Mouse (Mus musculus) liver, embryonic 14.5 days (tissue): Measurements from ENCODE around the gene Mrvi1. TPM values are rescaled to one million over a fixed set of nuclear protein-coding genes. Genes with fewer than 3 reads are reported as not detected.

ENCODE experiments used
- ATAC-seq: fragments of 200-750 bp; cut with Nextera tagmentation; 2 replicates; pipeline ENCODE4 v1.8.0; 2017; ENCODE audit warnings: moderate number of reproducible peaks, mild to moderate bottlenecking, moderate library complexity; ENCODE audit not compliant: insufficient read depth
- DNase-seq, 3 experiments: peaks; one replicate each; pipeline ENCODE4 v3.0.0-alpha.2; 2012 to 2013; ENCODE audit warnings: low read depth in 3 of 3, low spot score in 3 of 3
- H3K27ac ChIP-seq: fragments of 300-500 bp; sonication (generic); 2 replicates; pipeline ENCODE4 v1.5.1; 2014; ENCODE audit warnings: moderate library complexity, mild to moderate bottlenecking, control low read depth, inconsistent platforms
- H3K27me3 ChIP-seq: fragments of 300-500 bp; sonication (generic); 2 replicates; pipeline ENCODE4 v1.6.1; 2014; ENCODE audit warnings: mild to moderate bottlenecking, low read length, moderate library complexity; ENCODE audit not compliant: control insufficient read depth, insufficient read depth
- H3K36me3 ChIP-seq: fragments of 300-500 bp; sonication (generic); replicated peaks from 2 replicates; pipeline ENCODE4 v1.6.1; 2014; ENCODE audit warnings: low read depth; ENCODE audit not compliant: control insufficient read depth, insufficient read depth
- H3K4me1 ChIP-seq, 2 experiments: fragments of 200-500 bp in 1 of 2; fragments of 300-500 bp in 1 of 2; sonication (generic) in 1 of 2; replicated peaks; 2 replicates each; pipeline ENCODE4 v1.6.1; 2012 to 2014; ENCODE audit warnings: antibody characterized with exemption in 1 of 2, inconsistent platforms in 1 of 2, low read length in 1 of 2; ENCODE audit not compliant: control insufficient read depth in 2 of 2, insufficient read depth in 2 of 2
- H3K4me2 ChIP-seq: fragments of 300-500 bp; sonication (generic); 2 replicates; pipeline ENCODE4 v1.6.1; 2014; ENCODE audit warnings: low read depth, mild to moderate bottlenecking, control low read depth, moderate library complexity
- H3K4me3 ChIP-seq, 2 experiments: fragments of 200-500 bp in 1 of 2; fragments of 300-500 bp in 1 of 2; sonication (generic) in 1 of 2; 2 replicates each; pipeline ENCODE4 v1.5.1; 2012 to 2014; ENCODE audit warnings: low read depth in 2 of 2, low read length in 2 of 2, mild to moderate bottlenecking in 2 of 2, control low read depth in 1 of 2, inconsistent platforms in 1 of 2, moderate library complexity in 1 of 2; ENCODE audit not compliant: insufficient read depth in 1 of 2
- H3K9ac ChIP-seq: fragments of 300-500 bp; sonication (generic); replicated peaks from 2 replicates; pipeline ENCODE4 v1.6.1; 2014; ENCODE audit warnings: mild to moderate bottlenecking, control low read depth, moderate library complexity
- H3K9me3 ChIP-seq: fragments of 300-500 bp; sonication (generic); 2 replicates; pipeline ENCODE4 v1.6.1; 2016; ENCODE audit warnings: low read length, mixed read lengths; ENCODE audit not compliant: control insufficient read depth
- CTCF ChIP-seq: IDR thresholded peaks from 2 replicates; pipeline ENCODE4 v1.5.1; 2016; ENCODE audit warnings: antibody characterized with exemption, low read depth, control low read depth
- EP300 ChIP-seq: IDR thresholded peaks from 2 replicates; pipeline ENCODE4 v1.6.1; 2016; ENCODE audit warnings: antibody characterized with exemption, low read depth
- WGBS: fragments of 180-500 bp; shearing (Covaris S2); extraction: QIAGEN DNeasy Blood & Tissue Kit; methylation state at CpG from one replicate; pipeline ENCODE4 v1.1.7; 2014; ENCODE audit not compliant: insufficient replicate concordance; 5-methylcytosine and 5-hydroxymethylcytosine counted together
- polyA plus RNA-seq, 2 experiments: library from polyadenylated mRNA; depleted of rRNA in 1 of 2; stranded (reverse) in 1 of 2; unstranded in 1 of 2; fragments of >200 nt; fragmentation: Nextera tagmentation in 1 of 2; extraction: Ambion mirVana in 1 of 2; gene quantifications; 2 replicates each; pipeline versions ENCODE4 v1.2.1 to v1.2.3; 2012 to 2014

The Mrvi1 gene
- polyA plus RNA-seq, 2 experiments: 3.7 to 4.7 TPM

DNA sequence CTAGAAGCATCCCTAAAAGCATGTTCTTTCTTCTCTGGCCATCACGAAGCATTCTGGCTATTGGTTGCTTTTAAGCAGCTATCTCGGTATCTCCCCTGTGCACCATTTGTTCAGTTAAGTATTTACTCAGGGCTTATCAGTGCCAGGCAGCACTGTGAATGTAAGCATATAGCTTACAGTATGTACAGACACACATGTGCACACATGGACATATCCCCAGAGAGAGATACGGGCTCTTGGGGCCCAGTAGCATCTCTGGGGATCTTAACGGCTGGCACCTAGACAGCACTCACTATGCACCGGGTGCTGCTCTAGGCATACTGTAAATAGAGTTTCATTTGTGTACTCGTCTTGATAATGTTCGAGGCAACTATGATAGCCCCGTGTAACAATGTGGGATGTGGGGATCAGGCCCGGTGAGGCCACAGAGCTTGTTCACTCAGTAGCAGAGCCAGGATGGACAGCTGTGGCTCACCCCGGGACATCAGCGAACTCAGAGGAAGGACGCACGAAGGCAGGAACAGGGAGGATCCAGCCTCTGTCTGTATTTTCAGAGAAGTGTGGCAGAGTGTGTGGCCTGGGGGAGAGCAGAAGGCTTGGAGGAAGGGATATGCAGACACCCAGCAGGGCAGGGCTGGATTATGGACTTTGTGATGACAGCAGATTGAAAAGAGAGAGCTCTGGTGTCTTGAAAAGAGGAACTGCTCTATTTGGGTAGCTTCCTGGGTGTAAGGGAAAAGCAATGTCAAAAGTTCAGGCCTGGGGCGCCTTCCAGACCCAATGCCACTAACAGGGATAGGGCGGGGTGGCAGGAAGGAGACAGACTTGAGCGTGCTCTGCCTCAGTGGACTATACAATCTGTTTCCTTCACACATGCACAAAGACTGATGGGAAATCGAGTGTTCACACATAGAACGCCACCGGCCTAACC lies 61.7 kb downstream of the Mrvi1 start:
- 17% methylated on average over 19 of the region's 19 CpGs for WGBS
- H3K9ac ChIP-seq: peak overlapping the region; percentile 82
- H3K27ac ChIP-seq: peak overlapping the region; percentile 98
- H3K4me2 ChIP-seq: peak overlapping the region; percentile 73
- H3K4me3 ChIP-seq: peak overlapping the region; percentile 38 to 42
- H3K9me3 ChIP-seq: no peaks in the 10 kb centered on the region
- H3K4me1 ChIP-seq: peaks cover 44 to 48% of the 10 kb centered on the region in 2 experiments
- H3K27me3 ChIP-seq: no peaks in the 10 kb centered on the region
- ATAC-seq: peak; percentile 98
- no peaks in the 10 kb centered on the region for H3K36me3 ChIP-seq
- TF ChIP-seq CTCF (no peak), EP300 (peak; percentile 100)
- DNase-seq: peak; percentile 91 to 92 (median 91)

DNA sequence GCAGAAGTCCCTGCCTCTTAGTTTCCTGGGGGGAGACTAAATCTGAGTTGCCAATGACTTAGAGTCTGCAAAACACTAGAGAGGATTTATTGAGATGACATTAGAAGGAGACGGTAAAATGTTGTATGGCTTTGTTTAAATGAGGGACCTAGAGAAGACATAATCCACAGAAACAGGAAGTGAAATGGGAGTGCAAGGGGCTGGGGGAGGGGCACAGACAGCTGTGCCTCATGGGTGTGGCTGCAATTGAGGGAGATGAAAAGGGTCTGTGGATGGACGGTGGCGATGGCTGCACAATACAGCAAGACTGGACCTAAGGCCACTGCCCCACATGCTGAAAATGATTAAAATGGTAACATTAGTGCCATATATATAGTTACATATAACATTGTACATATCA lies 62.5 kb downstream of the Mrvi1 start:
- ATAC-seq (peak; percentile 14; the same call in 1 of the 2 replicates), DNase-seq (no peak)
- Histone ChIP-seq H3K9me3 (no peaks in the 10 kb centered on the region), H3K27ac (peak overlapping the region; percentile 98), H3K9ac (peak overlapping the region; percentile 56), H3K4me1 (peaks cover 50 to 53% of the 10 kb centered on the region in 2 experiments), H3K4me3 (no peak overlapping the region), H3K4me2 (peak overlapping the region; percentile 73), H3K36me3 (no peaks in the 10 kb centered on the region), H3K27me3 (no peaks in the 10 kb centered on the region)
- WGBS: 9% methylated on average over 3 of the region's 3 CpGs
- TF ChIP-seq CTCF (no peak), EP300 (no peak)

DNA sequence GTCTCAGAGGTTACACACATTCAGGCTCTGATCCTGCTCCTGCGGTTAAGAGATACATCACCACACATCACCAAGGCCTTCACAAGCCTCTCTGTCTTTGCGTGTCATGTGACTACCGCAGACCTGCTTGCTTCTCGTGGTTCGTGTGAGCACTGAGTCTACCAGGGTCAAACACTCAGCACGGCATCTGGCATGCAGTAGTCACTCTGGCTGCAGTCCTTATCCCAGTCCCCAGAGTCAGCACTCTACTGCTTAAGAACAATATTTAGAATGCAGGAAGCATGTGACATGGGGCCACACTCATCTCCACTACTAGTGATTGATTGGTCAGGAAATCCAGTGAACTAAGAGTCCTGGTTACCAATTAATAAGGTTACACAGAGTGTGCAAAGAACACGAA lies 66.3 kb downstream of the Mrvi1 start:
- DNase-seq: no peak
- ATAC-seq: no peak
- WGBS: 27% methylated on average over 7 of the region's 7 CpGs
- Histone ChIP-seq H3K4me1 (peaks cover 49 to 55% of the 10 kb centered on the region in 2 experiments), H3K27me3 (no peaks in the 10 kb centered on the region), H3K4me2 (no peak overlapping the region), H3K4me3 (no peak overlapping the region), H3K9me3 (no peaks in the 10 kb centered on the region), H3K9ac (no peak overlapping the region), H3K27ac (peak overlapping the region; percentile 62), H3K36me3 (no peaks in the 10 kb centered on the region)
- no peak for TF ChIP-seq CTCF
- no peak for TF ChIP-seq EP300

DNA sequence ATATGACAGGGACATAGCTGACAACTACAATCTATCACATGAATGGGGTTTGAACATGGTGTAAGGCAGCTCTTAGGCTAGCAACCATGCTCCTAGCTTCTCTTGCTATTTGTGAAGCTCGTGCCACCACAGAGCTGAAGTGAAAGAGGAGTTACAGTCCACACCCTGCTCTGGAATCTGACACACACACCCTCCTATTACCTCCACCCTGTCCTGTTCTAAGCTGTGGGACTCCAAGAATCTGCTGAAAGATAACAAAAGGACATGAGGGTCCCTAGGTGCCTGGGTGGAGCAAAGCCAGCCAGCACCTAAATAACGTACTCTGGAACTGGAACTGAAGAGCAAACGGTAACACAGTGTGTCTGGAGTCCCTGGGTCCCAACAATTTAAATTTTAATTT lies 67.7 kb downstream of the Mrvi1 start:
- no peaks in the 10 kb centered on the region for H3K36me3 ChIP-seq
- WGBS: 14% methylated on average over 3 of the region's 3 CpGs
- ATAC-seq: peak; percentile 97
- peak overlapping the region; percentile 74 for H3K27ac ChIP-seq
- TF ChIP-seq EP300 (peak; percentile 83), CTCF (no peak)
- H3K4me2 ChIP-seq: peak overlapping the region; percentile 64
- H3K9me3 ChIP-seq: no peaks in the 10 kb centered on the region
- H3K27me3 ChIP-seq: no peaks in the 10 kb centered on the region
- peak overlapping the region; percentile 45 for H3K9ac ChIP-seq
- H3K4me1 ChIP-seq: peaks cover 35 to 41% of the 10 kb centered on the region in 2 experiments
- DNase-seq: peak; percentile 63 to 80 (median 67)
- H3K4me3 ChIP-seq: no peak overlapping the region

DNA sequence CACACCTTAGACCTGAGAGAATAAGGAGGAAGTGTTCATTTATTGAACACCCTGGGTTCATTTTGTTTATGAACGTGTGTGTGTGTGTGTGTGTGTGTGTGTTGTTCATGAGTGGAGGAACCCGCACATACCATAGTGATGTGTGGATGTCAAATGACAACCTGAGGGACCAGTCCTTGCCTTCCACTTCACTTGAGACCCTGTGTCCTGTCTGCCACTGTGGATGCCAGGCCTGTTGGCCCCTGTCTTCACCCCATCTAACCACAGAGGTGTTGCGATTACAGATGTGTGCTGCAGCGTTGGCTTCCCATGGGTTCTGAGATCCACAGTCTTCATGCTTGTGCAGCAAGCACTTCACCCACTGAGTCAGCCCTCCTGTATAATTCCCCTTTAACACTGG lies 68.5 kb downstream of the Mrvi1 start:
- 88% methylated on average over 4 of the region's 4 CpGs for WGBS
- Histone ChIP-seq H3K9ac (peak overlapping the region; percentile 45; the same call in 1 of the 2 replicates), H3K27ac (peak overlapping the region; percentile 74), H3K9me3 (no peaks in the 10 kb centered on the region), H3K36me3 (no peaks in the 10 kb centered on the region), H3K4me3 (no peak overlapping the region), H3K27me3 (no peaks in the 10 kb centered on the region), H3K4me1 (peaks cover 28 to 34% of the 10 kb centered on the region in 2 experiments), H3K4me2 (peak overlapping the region; percentile 64)
- TF ChIP-seq EP300 (no peak), CTCF (no peak)
- DNase-seq (no peak), ATAC-seq (no peak)
